Mouse (Mus musculus) heart, postnatal 14 days (tissue): ENCODE measurements around the gene Kcnc3. TPM values are rescaled to one million over a fixed set of nuclear protein-coding genes. Genes with fewer than 3 reads are reported as not detected.

Source experiments
- DNase-seq, 2 experiments: peaks; one replicate each; pipeline ENCODE4 v3.0.0; 2021 to 2022
- intact Hi-C: fragments of 180-260 bp; cut with DNase I; formaldehyde crosslinking; loops from one replicate; pipeline ENCODE4 v1.15.1; 2025
- total RNA-seq, 2 experiments: library from RNA; stranded (reverse); gene quantifications; 2 replicates each; pipeline ENCODE4 v1.2.3; 2021

Gene Kcnc3
- total RNA-seq, 2 experiments from 2014 or later: 1.3 to 1.5 TPM

DNA sequence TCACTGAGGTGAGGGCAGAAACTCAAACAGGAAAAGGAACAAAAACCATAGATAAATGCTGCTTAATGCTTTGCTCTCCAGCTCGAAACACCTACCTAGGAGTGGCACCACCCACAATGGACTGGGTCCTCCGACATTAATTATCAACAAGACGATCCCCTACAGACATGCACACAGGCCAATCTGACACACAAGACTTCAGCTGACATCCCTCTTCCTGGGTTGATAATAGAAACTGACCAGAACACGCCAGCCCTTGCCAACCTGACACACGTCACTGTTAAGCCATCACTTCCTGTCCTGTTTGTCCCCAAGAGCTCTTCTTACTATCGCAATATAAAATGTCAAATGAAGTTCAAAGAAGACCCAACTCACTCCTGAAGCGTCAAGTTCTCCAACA lies 61.0 kb downstream of the Kcnc3 start:
- intact Hi-C loops: loop anchor here (5.0 to 10.0 kb wide), 2 partner anchors 51 to 173 kb away; no protein-coding TSS in a partner anchor

DNA sequence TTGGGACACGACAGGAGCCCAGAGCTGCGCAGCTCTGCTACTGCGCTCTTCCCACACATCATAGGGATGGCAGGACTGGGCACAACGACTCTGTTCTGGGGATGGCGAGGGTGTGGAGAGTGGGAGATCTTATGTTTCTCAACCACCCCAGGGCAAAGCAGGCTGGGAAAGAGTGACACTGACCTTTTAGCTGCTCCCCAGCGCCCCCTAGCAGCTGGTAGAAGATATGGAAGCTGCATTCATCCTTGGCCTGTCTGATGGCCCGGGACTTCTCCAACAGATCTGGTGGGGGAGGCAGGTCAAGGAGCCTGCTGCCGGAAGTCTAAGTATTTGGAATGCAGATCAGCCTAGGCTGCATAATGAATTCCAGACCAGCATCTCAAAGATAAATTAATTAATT lies 63.3 kb downstream of the Kcnc3 start:
- no peak for DNase-seq
- intact Hi-C loops: loop anchor here (5.0 to 10.0 kb wide), 2 partner anchors 49 to 171 kb away; no protein-coding TSS in a partner anchor

More for the DNA sequence above, 61.0 kb downstream of the Kcnc3 start:
- no peak for DNase-seq

Other genes starting within 250 kb of the Kcnc3 start
- 1 to 10 TPM; 1.5 to 2.2 TPM for gene Syt3, start 206.6 kb upstream of the Kcnc3 start, total RNA-seq
- under 1 TPM in 1 of 2 experiments, not detected in 1; 0.24 TPM for gene 1700008O03Rik, start 204.8 kb upstream of the Kcnc3 start, total RNA-seq
- 10 to 100 TPM; 18.7 to 19.7 TPM for gene Lrrc4b, start 161.6 kb upstream of the Kcnc3 start, total RNA-seq
- gene Aspdh, start 125.3 kb upstream of the Kcnc3 start, total RNA-seq: 1 to 10 TPM in 1 of 2 experiments, under 1 TPM in 1; 1.00 to 1.1 TPM
- gene Josd2, start 122.7 kb upstream of the Kcnc3 start, total RNA-seq: 100 to 1,000 TPM; 105 to 111 TPM
- gene Emc10, start 94.1 kb upstream of the Kcnc3 start, total RNA-seq: 10 to 100 TPM; 95.4 to 98.8 TPM
- gene Fam71e1, start 94.1 kb upstream of the Kcnc3 start, total RNA-seq: 1 to 10 TPM; 5.3 to 6.5 TPM
- 10 to 100 TPM; 10.5 to 16.8 TPM for gene Mybpc2, start 66.0 kb upstream of the Kcnc3 start, total RNA-seq
- gene Spib, start 58.6 kb upstream of the Kcnc3 start, total RNA-seq: 1 to 10 TPM in 1 of 2 experiments, under 1 TPM in 1; 0.65 to 1.1 TPM
- gene Pold1, start 41.8 kb upstream of the Kcnc3 start, total RNA-seq: 10 to 100 TPM; 14.5 to 16.0 TPM
- gene Nr1h2, start 36.7 kb upstream of the Kcnc3 start, total RNA-seq: 10 to 100 TPM; 49.1 to 53.5 TPM
- under 1 TPM; 0.46 to 0.60 TPM for gene Napsa, start 18.3 kb upstream of the Kcnc3 start, total RNA-seq
- gene Myh14, start 80.2 kb downstream of the Kcnc3 start, total RNA-seq: 10 to 100 TPM; 55.0 to 72.4 TPM
- gene Izumo2, start 118.1 kb downstream of the Kcnc3 start, total RNA-seq: not detected
- gene Vrk3, start 157.7 kb downstream of the Kcnc3 start, total RNA-seq: 10 to 100 TPM; 25.4 to 28.1 TPM
- gene Zfp473, start 160.4 kb downstream of the Kcnc3 start, total RNA-seq: under 1 TPM; 0.14 to 0.15 TPM
- 10 to 100 TPM; 31.6 to 33.3 TPM for gene Nup62, start 225.4 kb downstream of the Kcnc3 start, total RNA-seq
- gene Il4i1, start 225.7 kb downstream of the Kcnc3 start, total RNA-seq: 1 to 10 TPM in 1 of 2 experiments, under 1 TPM in 1; 0.72 to 1.1 TPM
- 10 to 100 TPM; 52.4 to 57.4 TPM for gene Atf5, start 226.0 kb downstream of the Kcnc3 start, total RNA-seq